Mouse (Mus musculus): ENCODE results near the gene Itga1. TPM values are rescaled to one million over a fixed set of nuclear protein-coding genes. Genes with fewer than 3 reads are reported as not detected.
A peak's percentile ranks its signal among the peaks of the same experiment; 100 is the strongest.

The Itga1 gene
- polyA plus RNA-seq, 1 experiment from 2014 or later = 36.7 TPM

DNA sequence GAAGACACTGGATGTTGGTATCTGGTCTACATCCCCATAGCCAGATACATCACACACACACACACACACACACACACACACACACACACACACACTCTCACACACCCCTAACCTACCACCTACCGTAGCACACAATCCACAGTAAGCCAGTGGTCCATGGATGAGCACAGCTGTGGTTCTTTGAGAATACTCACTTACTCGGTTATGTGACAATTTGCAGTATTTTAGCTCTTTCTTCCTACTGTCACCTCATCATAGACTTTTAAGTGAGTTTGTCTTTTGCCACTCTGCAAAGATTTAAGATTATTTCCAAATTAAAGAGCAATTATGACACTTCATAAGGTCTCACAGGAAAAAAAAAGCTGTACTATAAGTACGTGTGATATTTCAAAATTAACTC, 16.4 kb upstream of the Itga1 start:
- ATAC-seq (ENCODE audit: insufficient read depth) (peak; percentile 86; the same call in 1 of the 2 replicates), DNase-seq (peak; percentile 72)
- no peak overlapping the region for H3K4me2 ChIP-seq
- H3K4me1 ChIP-seq (ENCODE audit: insufficient read depth) = no peaks in the 10 kb centered on the region
- H3K27ac ChIP-seq (ENCODE audit: low read depth) = no peak overlapping the region
- no peaks in the 10 kb centered on the region for H3K36me3 ChIP-seq (ENCODE audit: insufficient read depth)
- WGBS = 45% methylated on average over 3 of the region's 3 CpGs
- no peak overlapping the region for H3K9ac ChIP-seq
- no peaks in the 10 kb centered on the region for H3K27me3 ChIP-seq (ENCODE audit: insufficient read depth, low read length)
- no peak for TF ChIP-seq CTCF (IDR thresholded peaks at IDR 0.05; ENCODE audit: low read depth)
- H3K9me3 ChIP-seq (ENCODE audit: low read depth, low read length) = no peaks in the 10 kb centered on the region
- no peak overlapping the region for H3K4me3 ChIP-seq (ENCODE audit: low read depth, low read length)

DNA sequence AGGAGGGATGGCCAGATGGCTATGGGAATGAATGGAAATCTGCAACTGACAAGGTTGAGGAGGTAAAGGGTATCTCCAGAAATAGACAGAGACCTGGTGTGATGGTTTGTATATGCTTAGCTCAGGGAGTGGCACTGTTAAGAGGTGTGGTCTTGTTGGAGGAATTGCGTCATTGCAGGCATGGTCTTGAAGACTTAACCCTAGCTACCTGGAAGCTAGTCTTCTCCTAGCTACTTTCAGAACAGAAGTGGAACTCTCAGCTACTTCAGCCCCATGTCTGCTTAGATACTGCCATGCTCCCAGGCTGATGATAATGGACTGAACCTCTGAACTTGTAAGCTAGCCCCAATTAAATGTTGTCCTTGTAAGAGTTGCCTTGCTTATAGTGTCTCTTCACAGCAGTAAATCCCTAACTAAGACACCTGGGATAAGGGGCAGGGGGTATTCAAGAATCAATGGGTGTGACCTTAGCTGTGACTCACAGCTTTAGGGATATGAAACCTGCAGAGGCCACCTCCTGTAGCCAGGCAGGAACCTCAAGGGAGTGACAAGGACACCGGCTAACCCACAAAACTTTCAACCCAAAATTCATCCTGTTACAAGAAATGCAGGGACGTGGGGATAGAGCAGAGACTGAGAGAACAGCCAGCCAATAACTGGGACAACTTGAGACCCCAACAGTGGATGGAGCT, 15.3 kb upstream of the Itga1 start:
- H3K27me3 ChIP-seq (ENCODE audit: insufficient read depth, low read length) = no peaks in the 10 kb centered on the region
- no peak overlapping the region for H3K27ac ChIP-seq (ENCODE audit: low read depth)
- no peaks in the 10 kb centered on the region for H3K4me1 ChIP-seq (ENCODE audit: insufficient read depth)
- TF ChIP-seq CTCF (IDR thresholded peaks at IDR 0.05; ENCODE audit: low read depth) = no peak
- H3K4me3 ChIP-seq (ENCODE audit: low read depth, low read length) = no peak overlapping the region
- no peak overlapping the region for H3K4me2 ChIP-seq
- DNase-seq = no peak
- no peaks in the 10 kb centered on the region for H3K36me3 ChIP-seq (ENCODE audit: insufficient read depth)
- no peak overlapping the region for H3K9ac ChIP-seq
- ATAC-seq (ENCODE audit: insufficient read depth) = no peak
- H3K9me3 ChIP-seq (ENCODE audit: low read depth, low read length) = no peaks in the 10 kb centered on the region
- WGBS = 77% methylated on average over 3 of the region's 3 CpGs

DNA sequence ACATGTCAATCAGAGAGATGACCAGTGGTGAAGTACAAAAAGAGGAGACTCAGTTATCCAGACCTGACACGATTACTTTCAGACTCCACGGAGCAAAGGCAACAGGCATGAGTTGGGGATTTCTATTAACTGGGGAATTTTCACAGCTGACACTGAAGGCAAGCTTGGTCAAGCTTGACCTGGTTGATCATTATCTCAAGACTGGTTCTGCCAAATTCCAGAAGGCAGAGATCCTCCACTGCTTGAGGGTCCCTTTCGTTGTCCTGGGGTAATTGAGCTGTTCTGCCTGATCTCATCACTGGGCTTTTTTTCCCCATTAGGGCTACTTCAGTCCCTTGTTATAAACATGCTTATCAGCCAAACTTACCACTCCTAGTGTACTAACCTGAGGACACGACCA, 7.9 kb upstream of the Itga1 start:
- no peak for TF ChIP-seq CTCF (IDR thresholded peaks at IDR 0.05; ENCODE audit: low read depth)
- Histone ChIP-seq H3K4me1 (ENCODE audit: insufficient read depth) (no peaks in the 10 kb centered on the region), H3K27me3 (ENCODE audit: insufficient read depth, low read length) (no peaks in the 10 kb centered on the region), H3K27ac (ENCODE audit: low read depth) (no peak overlapping the region), H3K4me2 (no peak overlapping the region), H3K4me3 (ENCODE audit: low read depth, low read length) (no peak overlapping the region), H3K36me3 (ENCODE audit: insufficient read depth) (no peaks in the 10 kb centered on the region), H3K9me3 (ENCODE audit: low read depth, low read length) (no peaks in the 10 kb centered on the region), H3K9ac (no peak overlapping the region)
- 69% methylated on average over 4 of the region's 4 CpGs for WGBS
- DNase-seq (no peak), ATAC-seq (ENCODE audit: insufficient read depth) (no peak)

DNA sequence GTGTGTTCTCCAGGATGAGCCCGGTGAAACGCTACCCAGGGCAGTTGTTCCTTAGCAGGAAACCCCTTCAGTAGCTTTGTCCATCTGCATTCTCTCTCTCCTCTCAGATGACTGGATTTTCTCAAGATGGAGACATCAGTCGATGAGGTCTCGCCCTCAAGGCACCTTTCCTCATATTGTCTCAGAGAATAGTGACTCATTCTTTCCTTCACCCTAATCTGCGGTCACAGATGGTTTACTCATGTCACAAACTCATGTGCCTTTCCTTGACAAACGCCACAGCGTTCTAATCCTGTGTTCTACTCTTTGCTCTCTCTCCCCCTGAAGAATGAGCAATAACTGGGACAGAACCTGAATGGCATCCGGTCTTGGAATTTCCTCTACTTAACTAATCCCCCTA, 5.7 kb upstream of the Itga1 start:
- no peak overlapping the region for H3K9ac ChIP-seq
- no peak overlapping the region for H3K4me2 ChIP-seq
- ATAC-seq (ENCODE audit: insufficient read depth) (no peak), DNase-seq (no peak)
- TF ChIP-seq CTCF (IDR thresholded peaks at IDR 0.05; ENCODE audit: low read depth) = no peak
- H3K27me3 ChIP-seq (ENCODE audit: insufficient read depth, low read length) = no peaks in the 10 kb centered on the region
- WGBS = 89% methylated on average over 8 of the region's 8 CpGs
- H3K4me3 ChIP-seq (ENCODE audit: low read depth, low read length) = no peak overlapping the region
- no peak overlapping the region for H3K27ac ChIP-seq (ENCODE audit: low read depth)
- H3K36me3 ChIP-seq (ENCODE audit: insufficient read depth) = no peaks in the 10 kb centered on the region
- no peaks in the 10 kb centered on the region; the same call in 1 of the 2 replicates for H3K9me3 ChIP-seq (ENCODE audit: low read depth, low read length)
- no peaks in the 10 kb centered on the region for H3K4me1 ChIP-seq (ENCODE audit: insufficient read depth)

DNA sequence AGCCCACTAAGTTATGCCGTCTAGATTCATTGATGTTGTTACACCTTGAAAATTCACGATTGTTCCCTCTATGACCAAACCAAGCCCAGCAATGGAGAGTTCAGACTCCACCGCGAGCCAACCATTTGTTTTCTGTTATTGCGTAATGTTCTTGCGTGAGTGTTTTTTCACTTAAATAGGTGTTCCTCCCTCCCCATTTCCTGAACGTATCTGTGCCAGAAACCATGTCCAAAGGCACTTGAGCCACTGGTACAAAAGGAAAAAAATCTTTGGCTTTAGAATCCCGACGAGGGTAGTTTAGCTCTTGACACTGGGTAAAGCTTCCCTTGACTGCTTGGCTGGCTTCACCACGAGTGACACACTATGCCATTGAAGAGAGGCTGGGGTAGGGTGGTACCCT, 4.4 kb upstream of the Itga1 start:
- no peak overlapping the region for H3K9ac ChIP-seq
- H3K4me2 ChIP-seq = no peak overlapping the region
- H3K27ac ChIP-seq (ENCODE audit: low read depth) = no peak overlapping the region
- no peaks in the 10 kb centered on the region for H3K36me3 ChIP-seq (ENCODE audit: insufficient read depth)
- ATAC-seq (ENCODE audit: insufficient read depth) = no peak
- WGBS = 72% methylated on average over 10 of the region's 10 CpGs
- H3K27me3 ChIP-seq (ENCODE audit: insufficient read depth, low read length) = peaks cover 3% of the 10 kb centered on the region; the same call in 1 of the 2 replicates
- H3K4me1 ChIP-seq (ENCODE audit: insufficient read depth) = no peaks in the 10 kb centered on the region
- TF ChIP-seq CTCF (IDR thresholded peaks at IDR 0.05; ENCODE audit: low read depth) = no peak
- no peak for DNase-seq
- no peak overlapping the region for H3K4me3 ChIP-seq (ENCODE audit: low read depth, low read length)
- H3K9me3 ChIP-seq (ENCODE audit: low read depth, low read length) = no peaks in the 10 kb centered on the region; the same call in 1 of the 2 replicates

DNA sequence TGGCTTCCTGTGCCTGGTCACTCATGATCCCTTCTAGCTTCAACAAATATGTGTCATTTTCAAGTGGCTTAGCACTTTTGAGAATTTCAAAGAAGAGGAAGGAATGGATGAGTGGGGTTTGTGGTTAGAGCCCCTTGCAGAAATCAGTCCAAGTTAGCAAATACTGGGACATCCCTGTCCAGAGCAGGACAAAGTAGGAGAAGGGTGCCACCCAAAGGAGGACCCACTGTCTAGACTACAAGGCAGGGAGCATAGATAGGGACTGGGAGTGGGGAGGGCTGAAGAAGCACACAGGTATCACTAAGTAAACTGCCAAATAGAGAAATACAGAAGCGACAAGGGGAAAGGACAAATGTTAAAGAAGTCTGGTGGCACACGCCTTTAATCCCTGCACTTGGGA, 990 bp upstream of the Itga1 start:
- peaks cover 4% of the 10 kb centered on the region; the same call in 1 of the 2 replicates for H3K27me3 ChIP-seq (ENCODE audit: insufficient read depth, low read length)
- peak overlapping the region; percentile 29; the same call in 1 of the 2 replicates for H3K4me2 ChIP-seq
- DNase-seq (no peak), ATAC-seq (ENCODE audit: insufficient read depth) (no peak)
- H3K9ac ChIP-seq = no peak overlapping the region
- H3K27ac ChIP-seq (ENCODE audit: low read depth) = no peak overlapping the region
- no peak for TF ChIP-seq CTCF (IDR thresholded peaks at IDR 0.05; ENCODE audit: low read depth)
- H3K9me3 ChIP-seq (ENCODE audit: low read depth, low read length) = no peaks in the 10 kb centered on the region; the same call in 1 of the 2 replicates
- WGBS = 90% methylated on average over 2 of the region's 2 CpGs
- H3K4me1 ChIP-seq (ENCODE audit: insufficient read depth) = 0 out of 2 replicates have a peak, but pooled peaks cover 3% of the 10 kb centered on the region
- no peaks in the 10 kb centered on the region for H3K36me3 ChIP-seq (ENCODE audit: insufficient read depth)
- no peak overlapping the region for H3K4me3 ChIP-seq (ENCODE audit: low read depth, low read length)

DNA sequence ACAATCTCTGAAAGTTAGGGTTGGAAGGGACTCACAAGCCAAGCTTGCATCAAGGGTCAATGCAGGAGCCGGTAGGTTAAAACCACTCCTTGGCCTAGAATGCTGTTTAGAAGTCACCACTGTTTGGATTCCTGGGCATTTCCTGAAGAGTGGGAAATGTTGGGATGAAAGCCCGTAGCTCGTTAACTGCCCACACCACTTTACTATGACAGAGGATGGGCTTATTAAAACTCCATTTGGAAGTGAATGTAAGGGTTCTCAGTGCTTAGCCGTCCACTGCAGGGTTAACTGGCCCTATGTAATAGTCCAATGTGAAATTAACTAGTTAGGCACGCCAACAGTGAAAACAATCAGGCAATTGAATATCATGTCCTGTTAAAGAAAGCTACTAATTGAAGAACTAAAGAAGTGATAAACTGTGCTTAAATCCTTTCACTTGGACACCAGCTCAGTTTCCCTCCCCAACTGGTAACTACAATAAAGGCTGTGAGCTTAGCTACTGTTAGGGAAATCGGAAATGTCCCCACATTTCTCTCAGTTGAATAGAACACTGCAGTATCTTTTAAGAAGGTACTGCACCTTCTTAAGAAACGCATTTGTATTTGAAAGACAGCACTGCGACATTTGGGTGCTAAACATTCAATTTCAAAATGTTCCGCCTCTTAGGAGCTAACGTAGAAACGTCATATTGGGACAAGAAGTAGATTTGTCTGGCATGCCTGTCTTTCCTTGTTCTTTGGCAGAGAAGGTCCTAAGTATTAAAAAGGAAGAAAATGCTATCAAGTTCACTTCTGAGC, 1.2 kb downstream of the Itga1 start:
- peaks cover 3% of the 10 kb centered on the region; the same call in 1 of the 2 replicates for H3K4me1 ChIP-seq (ENCODE audit: insufficient read depth)

More for the DNA sequence above, 1.2 kb downstream of the Itga1 start:
- H3K4me3 ChIP-seq (ENCODE audit: low read depth, low read length) = peak overlapping the region; percentile 66
- peaks cover 4% of the 10 kb centered on the region; the same call in 1 of the 2 replicates for H3K27me3 ChIP-seq (ENCODE audit: insufficient read depth, low read length)
- H3K36me3 ChIP-seq (ENCODE audit: insufficient read depth) = no peaks in the 10 kb centered on the region
- H3K9ac ChIP-seq = peak overlapping the region; percentile 73
- H3K4me2 ChIP-seq = peak overlapping the region; percentile 79
- WGBS = 31% methylated on average over 11 of the region's 11 CpGs
- peak; percentile 23 for DNase-seq
- TF ChIP-seq CTCF (IDR thresholded peaks at IDR 0.05; ENCODE audit: low read depth) = no peak
- no peaks in the 10 kb centered on the region; the same call in 1 of the 2 replicates for H3K9me3 ChIP-seq (ENCODE audit: low read depth, low read length)
- peak overlapping the region; percentile 87 for H3K27ac ChIP-seq (ENCODE audit: low read depth)
- ATAC-seq (ENCODE audit: insufficient read depth) = no peak

Measured in lung, embryonic 14.5 days (tissue).